Mouse (Mus musculus) MEL (cell line): ENCODE measurements around the gene Spag7. TPM values are rescaled to one million over a fixed set of nuclear protein-coding genes. Genes with fewer than 3 reads are reported as not detected.

Source experiments
- DNase-seq: peaks from one replicate; pipeline ENCODE4 v3.0.0; 2011; ENCODE audit warnings: low read depth, low spot score
- H3K27ac ChIP-seq: 2 replicates; pipeline ENCODE4 v1.5.1; 2012; ENCODE audit warnings: low read depth, mild to moderate bottlenecking, control low read depth, low read length, moderate library complexity; ENCODE audit not compliant: control insufficient read depth
- H3K27me3 ChIP-seq, 2 experiments: fragments of 150-350 bp in 1 of 2; sonication (generic) in 1 of 2; 2 replicates each; pipeline ENCODE4 v1.6.1; 2012; ENCODE audit warnings: low read length in 2 of 2, mild to moderate bottlenecking in 2 of 2, improper control_type of control experiment in 1 of 2, moderate library complexity in 1 of 2; ENCODE audit not compliant: insufficient read depth in 2 of 2, control insufficient read depth in 1 of 2
- H3K36me3 ChIP-seq, 2 experiments: 2 replicates each; pipeline ENCODE4 v1.6.1; 2012 to 2014; ENCODE audit warnings: low read length in 2 of 2, improper control_type of control experiment in 1 of 2, inconsistent platforms in 1 of 2, mild to moderate bottlenecking in 1 of 2; ENCODE audit not compliant: insufficient read depth in 2 of 2, control insufficient read depth in 1 of 2
- H3K4me1 ChIP-seq, 2 experiments: fragments of 150-350 bp in 1 of 2; sonication (generic) in 1 of 2; 2 replicates each; pipeline ENCODE4 v1.6.1; 2012; ENCODE audit warnings: low read length in 2 of 2, improper control_type of control experiment in 1 of 2, mild to moderate bottlenecking in 1 of 2; ENCODE audit not compliant: insufficient read depth in 2 of 2, control insufficient read depth in 1 of 2
- H3K4me3 ChIP-seq, 2 experiments: fragments of 150-350 bp in 1 of 2; sonication (generic) in 1 of 2; 2 replicates each; pipeline ENCODE4 v1.5.1; 2012; ENCODE audit warnings: low read depth in 2 of 2, low read length in 2 of 2, mild to moderate bottlenecking in 2 of 2, moderate library complexity in 2 of 2, control low read depth in 1 of 2, improper control_type of control experiment in 1 of 2; ENCODE audit not compliant: control insufficient read depth in 1 of 2, insufficient read depth in 1 of 2
- H3K79me2 ChIP-seq: 2 replicates; pipeline ENCODE4 v1.6.1; 2012; ENCODE audit warnings: mild to moderate bottlenecking, low read length, moderate library complexity; ENCODE audit not compliant: control insufficient read depth, poor library complexity, insufficient read depth
- H3K9ac ChIP-seq: 2 replicates; pipeline ENCODE4 v1.6.1; 2012; ENCODE audit warnings: low read depth, mild to moderate bottlenecking, control low read depth, low read length, moderate library complexity; ENCODE audit not compliant: control insufficient read depth, poor library complexity, severe bottlenecking
- H3K9me3 ChIP-seq: fragments of 150-350 bp; sonication (generic); replicated peaks from 2 replicates; pipeline ENCODE4 v1.6.1; 2012; ENCODE audit warnings: mild to moderate bottlenecking, low read length, improper control_type of control experiment, moderate library complexity; ENCODE audit not compliant: insufficient read depth
- CHD1 ChIP-seq: IDR thresholded peaks from 2 replicates; pipeline ENCODE4 v1.6.1; 2012; ENCODE audit warnings: low read depth, mild to moderate bottlenecking, inconsistent platforms, low read length, improper control_type of control experiment
- CTCF ChIP-seq, 3 experiments: IDR thresholded peaks in 2 of 3; conservative IDR thresholded peaks in 1 of 3; 2 replicates each; pipeline ENCODE4 v1.5.1; 2011 to 2012; ENCODE audit warnings: low read length in 3 of 3, low read depth in 2 of 3, mild to moderate bottlenecking in 2 of 3, improper control_type of control experiment in 1 of 3, inconsistent platforms in 1 of 3, mixed read lengths in 1 of 3, moderate library complexity in 1 of 3; ENCODE audit not compliant: control insufficient read depth in 1 of 3, insufficient read depth in 1 of 3, poor library complexity in 1 of 3, severe bottlenecking in 1 of 3
- E2F4 ChIP-seq: IDR thresholded peaks from 2 replicates; pipeline ENCODE4 v1.6.1; 2011; ENCODE audit warnings: low read depth, low read length, improper control_type of control experiment, borderline replicate concordance
- EP300 ChIP-seq, 2 experiments: IDR thresholded peaks; 2 replicates each; pipeline ENCODE4 v1.6.1; 2011; ENCODE audit warnings: improper control_type of control experiment in 2 of 2, low read length in 2 of 2, low read depth in 1 of 2, mild to moderate bottlenecking in 1 of 2
- ETS1 ChIP-seq: IDR thresholded peaks from 2 replicates; pipeline ENCODE4 v1.6.1; 2012; ENCODE audit warnings: low read depth, mild to moderate bottlenecking, inconsistent platforms, low read length, improper control_type of control experiment, moderate library complexity
- GABPA ChIP-seq: IDR thresholded peaks from 2 replicates; pipeline ENCODE4 v1.6.1; 2012; ENCODE audit warnings: low read depth, mild to moderate bottlenecking, inconsistent platforms, low read length, improper control_type of control experiment, moderate library complexity
- GATA1 ChIP-seq: IDR thresholded peaks from 2 replicates; pipeline ENCODE4 v1.6.1; 2011; ENCODE audit warnings: low read depth, low read length, improper control_type of control experiment
- HCFC1 ChIP-seq: IDR thresholded peaks from 2 replicates; pipeline ENCODE4 v1.6.1; 2012; ENCODE audit warnings: low read depth, mild to moderate bottlenecking, inconsistent platforms, low read length, improper control_type of control experiment, moderate library complexity
- JUND ChIP-seq: IDR thresholded peaks from 2 replicates; pipeline ENCODE4 v1.6.1; 2011; ENCODE audit warnings: low read depth, mild to moderate bottlenecking, improper control_type of control experiment, low read length
- MAX ChIP-seq: IDR thresholded peaks from 2 replicates; pipeline ENCODE4 v1.6.1; 2011; ENCODE audit warnings: low read length, improper control_type of control experiment
- MAZ ChIP-seq: IDR thresholded peaks from 2 replicates; pipeline ENCODE4 v1.6.1; 2012; ENCODE audit warnings: low read depth, mild to moderate bottlenecking, inconsistent platforms, low read length, improper control_type of control experiment
- MYC ChIP-seq: IDR thresholded peaks from 2 replicates; pipeline ENCODE4 v1.6.1; 2011; ENCODE audit warnings: low read depth, mild to moderate bottlenecking, low read length, improper control_type of control experiment, moderate library complexity
- NELFE ChIP-seq: IDR thresholded peaks from 2 replicates; pipeline ENCODE4 v1.6.1; 2011; ENCODE audit warnings: low read depth, low read length, improper control_type of control experiment
- RAD21 ChIP-seq: IDR thresholded peaks from 2 replicates; pipeline ENCODE4 v1.6.1; 2011; ENCODE audit warnings: mild to moderate bottlenecking, low read depth, low read length, improper control_type of control experiment
- RCOR1 ChIP-seq: IDR thresholded peaks from 2 replicates; pipeline ENCODE4 v1.6.1; 2012; ENCODE audit warnings: low read depth, mild to moderate bottlenecking, inconsistent platforms, low read length, improper control_type of control experiment
- SIN3A ChIP-seq: IDR thresholded peaks from 2 replicates; pipeline ENCODE4 v1.6.1; 2012; ENCODE audit warnings: low read length, improper control_type of control experiment, inconsistent platforms
- TAL1 ChIP-seq: IDR thresholded peaks from 2 replicates; pipeline ENCODE4 v1.6.1; 2012; ENCODE audit warnings: mild to moderate bottlenecking, inconsistent platforms, low read length, moderate library complexity, mixed read lengths
- TBP ChIP-seq: IDR thresholded peaks from 2 replicates; pipeline ENCODE4 v1.8.0; 2011; ENCODE audit warnings: low read depth, low read length, improper control_type of control experiment
- TCF12 ChIP-seq: IDR thresholded peaks from 2 replicates; pipeline ENCODE4 v1.6.1; 2014; ENCODE audit warnings: low read depth, mild to moderate bottlenecking, inconsistent platforms, low read length, improper control_type of control experiment, moderate library complexity
- UBTF ChIP-seq: IDR thresholded peaks from 2 replicates; pipeline ENCODE4 v1.6.1; 2012; ENCODE audit warnings: low read depth, mild to moderate bottlenecking, inconsistent platforms, low read length, improper control_type of control experiment, moderate library complexity, borderline replicate concordance; ENCODE audit not compliant: insufficient read depth
- USF1 ChIP-seq: IDR thresholded peaks from 2 replicates; pipeline ENCODE4 v1.6.1; 2014; ENCODE audit warnings: low read depth, mild to moderate bottlenecking, inconsistent platforms, low read length, improper control_type of control experiment, moderate library complexity
- USF2 ChIP-seq, 2 experiments: IDR thresholded peaks; 2 replicates each; pipeline ENCODE4 v1.6.1; 2011 to 2012; ENCODE audit warnings: improper control_type of control experiment in 2 of 2, low read length in 2 of 2, borderline replicate concordance in 1 of 2, inconsistent platforms in 1 of 2, low read depth in 1 of 2, mild to moderate bottlenecking in 1 of 2; ENCODE audit not compliant: insufficient read depth in 1 of 2
- ZC3H11A ChIP-seq: IDR thresholded peaks from 2 replicates; pipeline ENCODE4 v1.6.1; 2012; ENCODE audit warnings: low read depth, mild to moderate bottlenecking, inconsistent platforms, low read length, improper control_type of control experiment
- ZKSCAN1 ChIP-seq: IDR thresholded peaks from 2 replicates; pipeline ENCODE4 v1.6.1; 2012; ENCODE audit warnings: low read depth, mild to moderate bottlenecking, inconsistent platforms, low read length, improper control_type of control experiment, moderate library complexity
- ZMIZ1 ChIP-seq: IDR thresholded peaks from 2 replicates; pipeline ENCODE4 v1.6.1; 2012; ENCODE audit warnings: low read depth, mild to moderate bottlenecking, inconsistent platforms, low read length, improper control_type of control experiment, moderate library complexity
- ZNF384 ChIP-seq: IDR thresholded peaks from 2 replicates; pipeline ENCODE4 v1.6.1; 2012; ENCODE audit warnings: low read depth, mild to moderate bottlenecking, inconsistent platforms, low read length, improper control_type of control experiment
- polyA plus RNA-seq, 2 experiments: library from polyadenylated mRNA; stranded (reverse) in 1 of 2; unstranded in 1 of 2; fragments of >175 nt in 1 of 2; fragments of >200 nt in 1 of 2; gene quantifications; 2 replicates each; pipeline versions ENCODE4 v1.2.1 to v1.2.4; 2012; ENCODE audit warnings: low replicate concordance in 2 of 2, low read depth in 1 of 2; ENCODE audit not compliant: insufficient read length in 2 of 2, insufficient read depth in 1 of 2, missing spikeins in 1 of 2
- total RNA-seq: library from RNA; depleted of rRNA; stranded (reverse); fragments of 300-350 nt; gene quantifications from 2 replicates; pipeline ENCODE4 v1.2.3, GENCODE M21; 2012

Gene Spag7
- total and polyA plus RNA-seq, 3 experiments: 76.4 to 99.6 TPM; not detected in 1

DNA sequence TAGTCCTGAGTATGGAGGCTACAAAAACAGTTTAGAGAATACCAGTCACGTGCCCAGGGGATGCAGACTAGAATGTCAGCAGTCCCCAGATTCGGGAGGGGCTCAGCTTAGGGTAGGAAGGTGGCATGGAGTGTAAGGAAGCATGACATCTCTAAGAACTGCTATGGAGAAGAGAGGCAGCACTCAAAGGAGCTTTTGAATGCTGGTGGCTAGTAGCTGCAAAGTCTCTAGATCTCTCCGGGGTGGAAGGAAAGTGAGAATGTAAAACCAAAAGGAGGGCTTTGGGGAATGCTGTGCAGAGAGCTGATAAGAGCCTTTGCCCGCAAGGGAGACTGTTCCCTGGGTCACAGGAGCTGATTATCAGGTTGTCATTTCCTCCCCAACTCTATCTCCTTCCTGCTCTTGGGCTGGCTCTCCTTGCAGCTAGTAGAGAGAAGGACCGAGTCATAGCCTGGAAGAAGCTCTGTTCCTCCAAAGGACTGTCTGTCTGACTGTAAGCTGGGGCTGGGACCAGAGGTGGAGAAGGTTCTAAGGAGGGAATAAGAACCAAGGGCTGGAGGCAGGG, 30.4 kb downstream of the Spag7 start, which contains the start of gene Gp1ba (continued):
- TF ChIP-seq ETS1 (peak; percentile 90), TCF12 (peak; percentile 99), CTCF (IDR thresholded peaks at IDR 0.05 in 2 of 3, conservative IDR thresholded peaks at IDR 0.05 in 1 of 3; ENCODE audit: control insufficient read depth in 1 of 3, insufficient read depth in 1 of 3, low read depth in 2 of 3, low read length in 3 of 3, poor library complexity in 1 of 3, severe bottlenecking in 1 of 3) (no peak)

DNA sequence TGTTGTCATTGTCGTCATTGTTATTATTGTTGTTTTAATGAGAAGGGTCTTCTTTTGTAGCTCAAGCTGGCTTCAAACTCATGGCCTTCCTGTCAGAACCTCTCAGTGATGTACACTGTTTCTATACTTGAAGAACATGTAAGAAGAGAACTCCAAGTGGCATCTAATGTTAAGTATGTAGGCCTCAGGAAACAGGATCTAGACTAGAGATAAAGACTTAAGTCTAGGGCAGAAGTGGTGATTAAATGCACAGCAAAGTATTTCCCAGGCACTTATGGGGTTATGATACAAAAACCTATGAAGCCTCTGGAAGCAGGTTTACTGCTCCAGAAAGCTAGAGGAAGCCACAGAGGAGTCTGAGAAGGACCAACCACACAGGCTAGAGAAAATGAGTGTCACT, 30.9 kb downstream of the Spag7 start:
- Histone ChIP-seq H3K9ac (peak overlapping the region; percentile 52), H3K27me3 (no peaks in the 10 kb centered on the region), H3K4me1 (peaks cover 14 to 47% of the 10 kb centered on the region in 2 experiments), H3K27ac (peak overlapping the region; percentile 96), H3K9me3 (no peaks in the 10 kb centered on the region), H3K4me3 (peak overlapping the region; percentile 4 to 9; a peak in 3 of 4 replicates), H3K79me2 (peaks cover 10% of the 10 kb centered on the region; the same call in 1 of the 2 replicates), H3K36me3 (peaks cover 0 to 41% of the 10 kb centered on the region in 2 experiments; a peak in 2 of 4 replicates)
- no peak for DNase-seq
- TF ChIP-seq TBP (peak; percentile 39; the same call in 1 of the 2 replicates), ZC3H11A (no peak), RAD21 (no peak), MAZ (no peak), TCF12 (0 out of 2 replicates have a peak, but pooled peaks have one; percentile 15), EP300 (IDR thresholded peaks at IDR 0.05; ENCODE audit: low read depth in 1 of 2, low read length in 2 of 2) (peak in 1 of 2 experiments; percentile 55; a peak in 2 of 4 replicates), ZKSCAN1 (no peak), TAL1 (no peak), GATA1 (peak; percentile 88), USF1 (no peak), GABPA (no peak), CHD1 (0 out of 2 replicates have a peak, but pooled peaks have one; percentile 28), MAX (no peak)

DNA sequence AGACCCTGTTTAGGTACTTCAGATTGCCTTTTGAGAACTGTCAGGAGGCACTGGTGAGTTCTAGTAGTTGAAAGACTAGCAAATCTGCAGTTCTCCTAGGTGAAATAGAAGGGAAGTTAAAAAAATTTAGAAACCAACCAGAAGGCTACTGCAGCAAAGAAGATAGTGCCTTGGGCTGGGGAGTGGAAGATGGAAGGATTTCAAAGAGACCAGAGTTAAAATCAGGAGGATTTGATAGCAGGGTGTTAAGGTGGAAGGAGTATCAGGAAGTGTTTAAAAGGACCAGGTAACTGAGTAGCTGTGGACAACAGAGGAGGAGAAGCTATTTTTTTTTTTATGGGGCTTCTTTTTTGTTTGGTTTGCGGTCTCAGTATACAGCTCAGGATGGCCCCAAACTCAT, 31.5 kb downstream of the Spag7 start:
- H3K4me1 ChIP-seq: peaks cover 14 to 47% of the 10 kb centered on the region in 2 experiments
- H3K27me3 ChIP-seq: no peaks in the 10 kb centered on the region
- H3K9me3 ChIP-seq: no peaks in the 10 kb centered on the region
- peaks cover 10% of the 10 kb centered on the region; the same call in 1 of the 2 replicates for H3K79me2 ChIP-seq
- H3K4me3 ChIP-seq: peak overlapping the region in 1 of 2 experiments; percentile 9; a peak in 1 of 4 replicates
- peaks cover 0 to 41% of the 10 kb centered on the region in 2 experiments; a peak in 2 of 4 replicates for H3K36me3 ChIP-seq
- H3K27ac ChIP-seq: peak overlapping the region; percentile 96
- peak; percentile 69 for DNase-seq
- H3K9ac ChIP-seq: peak overlapping the region; percentile 52
- TF ChIP-seq HCFC1 (no peak; the same call in 1 of the 2 replicates), TCF12 (peak; percentile 75), GATA1 (peak; percentile 72), ZMIZ1 (0 out of 2 replicates have a peak, but pooled peaks have one; percentile 46), RCOR1 (peak; percentile 81), MYC (0 out of 2 replicates have a peak, but pooled peaks have one; percentile 28), UBTF (no peak), SIN3A (peak; percentile 49; the same call in 1 of the 2 replicates), JUND (0 out of 2 replicates have a peak, but pooled peaks have one; percentile 41), ZNF384 (peak; percentile 85), E2F4 (0 out of 2 replicates have a peak, but pooled peaks have one; percentile 75), ETS1 (peak; percentile 59), MAX (peak; percentile 48; the same call in 1 of the 2 replicates), USF1 (no peak), USF2 (IDR thresholded peaks at IDR 0.05; ENCODE audit: borderline replicate concordance in 1 of 2, insufficient read depth in 1 of 2, low read depth in 1 of 2, low read length in 2 of 2) (no peak), NELFE (peak; percentile 39; the same call in 1 of the 2 replicates), GABPA (no peak), CHD1 (0 out of 2 replicates have a peak, but pooled peaks have one; percentile 25)
